Mouse (Mus musculus): ENCODE results near the gene Ntng2. TPM values are rescaled to one million over a fixed set of nuclear protein-coding genes. Genes with fewer than 3 reads are reported as not detected.

The Ntng2 gene
- total RNA-seq, 2 experiments from 2014 or later = 8.4 to 22.2 TPM

- peak; percentile 90 for ATAC-seq (ENCODE audit: poor library complexity, severe bottlenecking)
Observed at GRCm38 (mm10) chr2:29237623-29238022, 15.2 kb downstream of the Ntng2 start.

GRCm38 (mm10) chr2:29235811-29236210 is 17.0 kb downstream of the Ntng2 start:
- no peak for ATAC-seq (ENCODE audit: poor library complexity, severe bottlenecking)

- ATAC-seq (ENCODE audit: poor library complexity, severe bottlenecking) = no peak
Observed at GRCm38 (mm10) chr2:29235026-29235425, 17.8 kb downstream of the Ntng2 start.

- ATAC-seq (ENCODE audit: poor library complexity, severe bottlenecking) = no peak
Observed at GRCm38 (mm10) chr2:29234002-29234401, 18.8 kb downstream of the Ntng2 start.

- ATAC-seq (ENCODE audit: poor library complexity, severe bottlenecking) = no peak
Observed at GRCm38 (mm10) chr2:29230191-29230835, 22.5 kb downstream of the Ntng2 start.

GRCm38 (mm10) chr2:29226671-29227070 is 26.1 kb downstream of the Ntng2 start:
- no peak for ATAC-seq (ENCODE audit: poor library complexity, severe bottlenecking)

GRCm38 (mm10) chr2:29223591-29224262 is 29.1 kb downstream of the Ntng2 start:
- ATAC-seq (ENCODE audit: poor library complexity, severe bottlenecking) = no peak

GRCm38 (mm10) chr2:29222302-29222701 is 30.5 kb downstream of the Ntng2 start:
- no peak for ATAC-seq (ENCODE audit: poor library complexity, severe bottlenecking)

- ATAC-seq (ENCODE audit: poor library complexity, severe bottlenecking) = no peak
Observed at GRCm38 (mm10) chr2:29218831-29219230, 34.0 kb downstream of the Ntng2 start.

GRCm38 (mm10) chr2:29217897-29218296 is 34.9 kb downstream of the Ntng2 start:
- no peak for ATAC-seq (ENCODE audit: poor library complexity, severe bottlenecking)

- no peak for ATAC-seq (ENCODE audit: poor library complexity, severe bottlenecking)
Observed at GRCm38 (mm10) chr2:29217042-29217441, 35.8 kb downstream of the Ntng2 start.

GRCm38 (mm10) chr2:29216286-29217012 is 36.4 kb downstream of the Ntng2 start:
- no peak for ATAC-seq (ENCODE audit: poor library complexity, severe bottlenecking)

- no peak for ATAC-seq (ENCODE audit: poor library complexity, severe bottlenecking)
Observed at GRCm38 (mm10) chr2:29206156-29206555, 46.6 kb downstream of the Ntng2 start.

GRCm38 (mm10) chr2:29201223-29201955 is 51.4 kb downstream of the Ntng2 start:
- ATAC-seq (ENCODE audit: poor library complexity, severe bottlenecking) = no peak

- ATAC-seq (ENCODE audit: poor library complexity, severe bottlenecking) = peak; percentile 88
Observed at GRCm38 (mm10) chr2:29199909-29200308, 52.9 kb downstream of the Ntng2 start.

- no peak for ATAC-seq (ENCODE audit: poor library complexity, severe bottlenecking)
Observed at GRCm38 (mm10) chr2:29198446-29198845, 54.4 kb downstream of the Ntng2 start.

GRCm38 (mm10) chr2:29196844-29197243 is 56.0 kb downstream of the Ntng2 start:
- no peak for ATAC-seq (ENCODE audit: poor library complexity, severe bottlenecking)

GRCm38 (mm10) chr2:29194547-29195463 is 58.0 kb downstream of the Ntng2 start:
- ATAC-seq (ENCODE audit: poor library complexity, severe bottlenecking) = peak; percentile 55

GRCm38 (mm10) chr2:29193819-29194546 is 58.8 kb downstream of the Ntng2 start:
- no peak for ATAC-seq (ENCODE audit: poor library complexity, severe bottlenecking)

Data from megakaryocyte, adult 5-6 weeks (primary cell).